Mouse (Mus musculus): ENCODE data around the gene Tubgcp6.

- no peak for TF ChIP-seq CTCF (IDR thresholded peaks at IDR 0.05; ENCODE audit: low read depth, low read length)
- TF ChIP-seq POLR2A (IDR thresholded peaks at IDR 0.05; ENCODE audit: extremely low read depth, insufficient read depth, low read length): no peak
Measured at GRCm38 (mm10) chr15:89152312-89152711, 29.4 kb upstream of the Tubgcp6 start.
